Mouse (Mus musculus) midbrain, embryonic 15.5 days (tissue): ENCODE results near the gene F2r. TPM values are rescaled to one million over a fixed set of nuclear protein-coding genes. Genes with fewer than 3 reads are reported as not detected.

Experiments
- polyA plus RNA-seq: library from polyadenylated mRNA; unstranded; fragments of >200 nt; fragmentation: Nextera tagmentation; extraction: Ambion mirVana; gene quantifications from 2 replicates; pipeline ENCODE4 v1.2.1, GENCODE M21; 2015

Gene F2r
- polyA plus RNA-seq, 1 experiment from 2014 or later = 60.9 TPM

Other genes starting within 250 kb of the F2r start
- 41.8 and 42.9 TPM in 2 replicates for gene Aggf1, start 243.1 kb downstream of the F2r start, polyA plus RNA-seq
- gene Crhbp, start 173.6 kb downstream of the F2r start, polyA plus RNA-seq = 2.7 and 3.4 TPM in 2 replicates
- gene S100z, start 139.8 kb downstream of the F2r start, polyA plus RNA-seq = not detected in 2 replicates
- 0.14 and 0.15 TPM in 2 replicates for gene F2rl1, start 93.3 kb downstream of the F2r start, polyA plus RNA-seq
- 0.50 and 0.59 TPM in 2 replicates for gene F2rl2, start 78.4 kb upstream of the F2r start, polyA plus RNA-seq